Mouse (Mus musculus): ENCODE data around the gene 1700019D03Rik. TPM values are rescaled to one million over a fixed set of nuclear protein-coding genes. Genes with fewer than 3 reads are reported as not detected.
"Not testable (repeated sequence)": the region's sequence is repeated elsewhere in the genome, so short reads cannot be mapped to it uniquely, and the experiment has no call there.

Gene 1700019D03Rik
- total RNA-seq, 2 experiments from 2014 or later: 1.2 to 1.9 TPM

DNA sequence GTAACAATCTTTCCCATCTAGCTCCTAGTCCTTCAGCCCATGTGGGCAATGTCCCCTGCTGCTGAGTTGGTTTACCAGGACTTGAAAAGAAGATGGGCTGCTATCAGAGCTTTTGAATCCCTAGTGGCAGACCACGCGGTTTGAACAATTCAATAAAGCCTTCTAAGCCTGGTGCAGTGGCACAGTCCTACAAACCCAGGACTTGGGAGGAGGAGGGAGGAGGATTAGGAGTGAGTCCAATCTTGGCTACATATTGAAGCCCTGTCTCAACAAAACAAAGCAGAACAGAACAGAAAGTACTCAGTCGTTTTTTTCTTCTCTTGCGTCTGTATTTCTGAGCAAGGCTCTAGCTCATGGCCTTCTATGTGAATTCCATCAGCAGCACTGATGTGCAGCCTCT is 63.2 kb downstream of the 1700019D03Rik start:
- no peak for DNase-seq (ENCODE audit: low spot score)
- intact Hi-C loops (cut with DNase I): loop anchor here (5.0 kb wide), 1 partner anchor 309 kb away; no protein-coding TSS in a partner anchor

DNA sequence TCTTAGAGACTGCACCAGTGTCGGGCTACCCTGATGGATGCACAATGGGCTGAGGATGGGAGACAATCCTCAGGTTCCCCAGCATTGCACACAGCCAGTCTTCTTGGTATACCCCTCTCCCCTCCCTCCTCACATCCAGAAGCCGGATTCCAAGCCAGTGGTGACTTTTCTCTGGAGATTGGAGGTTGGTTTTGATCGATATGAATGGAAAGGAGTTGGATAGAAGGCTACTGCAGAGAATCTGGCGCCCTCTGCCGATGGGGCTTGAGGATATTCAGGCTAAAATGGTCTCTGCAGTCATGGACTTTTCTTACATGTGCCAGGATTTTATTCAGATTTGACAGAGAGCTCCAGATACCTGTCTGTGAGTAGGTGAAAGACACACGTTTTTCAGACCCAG is 64.9 kb downstream of the 1700019D03Rik start:
- intact Hi-C loops (cut with DNase I): loop anchor here (5.0 kb wide), 1 partner anchor 308 kb away; no protein-coding TSS in a partner anchor
- no peak for DNase-seq (ENCODE audit: low spot score)

DNA sequence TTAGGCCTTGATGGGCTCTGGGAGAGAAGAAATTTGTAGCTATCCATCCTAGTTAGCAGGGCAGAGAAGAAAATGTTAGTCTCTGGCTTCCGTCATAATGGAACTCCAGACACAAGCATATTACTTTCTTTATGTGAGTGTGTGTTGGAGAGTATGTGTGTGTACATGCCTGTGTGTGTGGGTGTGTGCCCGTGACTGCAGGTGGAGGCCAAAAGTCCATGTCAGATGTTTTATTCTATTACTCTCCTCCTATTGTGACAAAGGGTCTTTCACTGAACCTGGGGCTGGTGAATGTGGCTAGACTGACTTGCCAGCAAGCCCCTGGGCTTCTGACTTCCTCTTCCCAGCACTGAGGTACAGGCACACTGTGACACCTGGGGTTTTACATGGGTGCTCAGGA is 65.5 kb downstream of the 1700019D03Rik start:
- intact Hi-C loops (cut with DNase I): loop anchor here (5.0 kb wide), 1 partner anchor 78 kb away; no protein-coding TSS in a partner anchor
- DNase-seq (ENCODE audit: low spot score): no peak

DNA sequence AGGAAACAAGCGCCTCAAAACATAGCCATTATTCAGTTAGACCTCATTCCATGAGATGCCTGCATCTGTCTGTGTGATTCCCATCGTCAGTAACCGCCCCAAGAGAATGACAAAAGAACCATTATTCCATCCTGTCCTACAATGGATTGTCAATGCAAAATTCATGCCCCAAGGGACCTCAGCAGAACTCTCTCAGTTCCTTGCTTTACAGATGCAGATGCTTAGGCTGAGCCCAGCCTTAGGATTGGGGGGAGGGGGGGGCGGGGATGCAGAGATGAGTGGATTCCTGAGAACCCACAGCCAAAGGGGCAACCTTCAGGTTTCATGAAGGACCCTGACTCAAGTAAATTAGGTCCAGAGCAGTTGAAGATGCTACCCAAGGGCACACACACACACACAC is 66.4 kb downstream of the 1700019D03Rik start:
- no peak for DNase-seq (ENCODE audit: low spot score)
- intact Hi-C loops (cut with DNase I): loop anchor here (5.0 kb wide), 1 partner anchor 79 kb away; no protein-coding TSS in a partner anchor

DNA sequence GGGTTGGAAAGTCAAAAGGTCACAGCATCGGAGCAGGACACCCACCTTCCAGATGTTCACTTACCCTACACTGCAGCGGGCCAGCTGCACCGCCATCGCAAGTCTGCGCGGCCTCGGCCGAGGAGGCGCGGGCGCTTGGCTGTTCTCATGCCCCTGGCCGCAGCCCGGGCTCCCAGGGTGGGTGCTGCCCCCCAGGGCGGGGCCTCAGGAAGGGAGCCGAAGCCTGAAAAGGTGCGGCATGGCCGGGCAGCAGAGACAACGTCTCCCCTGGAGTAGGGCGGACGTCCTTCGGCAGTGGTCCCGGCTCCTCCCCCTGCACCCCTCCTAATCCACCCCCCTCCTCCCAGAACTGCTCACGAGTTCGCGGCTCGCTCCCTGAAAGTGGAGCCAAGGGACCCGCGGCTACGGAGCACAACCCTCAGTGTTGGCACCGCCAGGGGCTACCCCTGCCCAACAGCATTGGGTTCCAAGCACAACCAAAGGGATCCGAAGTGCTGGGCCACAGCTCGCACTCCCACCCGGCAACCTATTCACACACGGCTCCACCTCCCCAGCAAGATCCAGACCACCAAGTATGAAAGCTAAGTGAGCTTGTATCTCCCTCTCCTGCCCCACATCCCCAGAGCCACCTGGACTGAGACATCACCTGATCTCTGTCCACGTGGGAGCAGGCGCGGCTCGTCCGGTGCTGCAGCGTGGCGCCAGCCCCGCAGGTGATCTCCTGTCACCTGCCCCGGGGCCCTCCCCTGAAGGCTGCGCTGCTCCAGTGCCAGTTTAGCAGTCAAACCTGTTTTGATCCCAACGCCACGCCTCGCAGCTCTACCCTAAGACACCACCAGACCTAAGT is 67.2 kb downstream of the 1700019D03Rik start:
- intact Hi-C loops (cut with DNase I): loop anchor here (5.0 kb wide), 1 partner anchor 80 kb away; no protein-coding TSS in a partner anchor

DNA sequence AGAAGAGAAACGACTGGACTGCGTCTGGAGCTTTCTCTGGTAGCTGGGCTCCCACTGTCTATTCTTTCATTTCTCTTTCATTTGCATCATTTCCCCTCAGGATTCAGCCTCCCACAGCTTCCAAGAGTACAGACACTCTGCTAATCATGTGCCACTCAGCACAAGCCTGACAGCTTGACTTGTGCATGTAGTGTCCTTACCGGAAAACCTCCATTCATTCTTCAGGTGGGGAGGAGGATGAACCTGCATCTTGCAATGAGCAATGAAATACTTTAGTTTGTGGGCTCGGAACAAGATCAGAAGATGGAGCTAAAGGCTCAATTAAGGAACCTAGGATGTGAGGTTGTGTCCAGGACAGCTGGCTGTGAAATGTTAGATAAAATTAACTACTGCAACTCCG is 67.8 kb downstream of the 1700019D03Rik start:
- DNase-seq (ENCODE audit: low spot score): no peak
- intact Hi-C loops (cut with DNase I): loop anchor here (5.0 kb wide), 1 partner anchor 80 kb away; no protein-coding TSS in a partner anchor

More for the DNA sequence above, 67.2 kb downstream of the 1700019D03Rik start:
- DNase-seq (ENCODE audit: low spot score): no peak

- DNase-seq (ENCODE audit: low spot score): no peak
- intact Hi-C loops (cut with DNase I): loop anchor here (5.0 kb wide), 1 partner anchor 81 kb away; no protein-coding TSS in a partner anchor
Measured at GRCm38 (mm10) chr1:52951146-52951868, 68.7 kb downstream of the 1700019D03Rik start.

- DNase-seq (ENCODE audit: low spot score): no peak
- intact Hi-C loops (cut with DNase I): no loop called here
Measured at GRCm38 (mm10) chr1:52947895-52948294, 72.1 kb downstream of the 1700019D03Rik start.

- intact Hi-C loops (cut with DNase I): no loop called here
- no peak for DNase-seq (ENCODE audit: low spot score)
Measured at GRCm38 (mm10) chr1:52939021-52939420, 81.0 kb downstream of the 1700019D03Rik start.

GRCm38 (mm10) chr1:52934494-52934893 is 85.5 kb downstream of the 1700019D03Rik start:
- no peak for DNase-seq (ENCODE audit: low spot score)
- intact Hi-C loops (cut with DNase I): no loop called here

GRCm38 (mm10) chr1:52924482-52924881 is 95.5 kb downstream of the 1700019D03Rik start:
- DNase-seq (ENCODE audit: low spot score); intact Hi-C loops (cut with DNase I): not testable (repeated sequence)

- DNase-seq (ENCODE audit: low spot score); intact Hi-C loops (cut with DNase I): not testable (repeated sequence)
Measured at GRCm38 (mm10) chr1:52918897-52919296, 101.1 kb downstream of the 1700019D03Rik start.

DNA sequence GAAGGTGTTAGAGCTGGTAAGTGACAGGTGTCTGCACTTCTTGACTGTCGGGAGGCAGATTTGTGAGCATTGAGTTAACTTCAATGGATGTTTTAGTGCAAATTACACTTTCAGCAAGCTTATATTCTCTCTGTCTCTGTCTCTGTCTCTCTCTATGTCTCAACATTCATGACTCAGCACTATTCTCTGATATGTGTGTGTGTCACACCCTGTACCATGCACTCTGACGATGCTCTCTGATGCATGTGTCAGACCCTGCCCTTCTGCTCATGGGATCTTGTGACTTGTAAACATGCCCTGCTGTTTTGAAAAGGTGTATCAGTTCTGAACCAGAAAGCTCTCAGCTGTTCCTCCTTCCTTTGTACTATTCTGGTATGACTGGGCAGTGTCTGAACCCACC is 103.3 kb downstream of the 1700019D03Rik start:
- intact Hi-C loops (cut with DNase I): no loop called here

GRCm38 (mm10) chr1:52909783-52910182 is 110.2 kb downstream of the 1700019D03Rik start:
- no peak for DNase-seq (ENCODE audit: low spot score)
- intact Hi-C loops (cut with DNase I): no loop called here

More for the DNA sequence above, 103.3 kb downstream of the 1700019D03Rik start:
- no peak for DNase-seq (ENCODE audit: low spot score)

DNA sequence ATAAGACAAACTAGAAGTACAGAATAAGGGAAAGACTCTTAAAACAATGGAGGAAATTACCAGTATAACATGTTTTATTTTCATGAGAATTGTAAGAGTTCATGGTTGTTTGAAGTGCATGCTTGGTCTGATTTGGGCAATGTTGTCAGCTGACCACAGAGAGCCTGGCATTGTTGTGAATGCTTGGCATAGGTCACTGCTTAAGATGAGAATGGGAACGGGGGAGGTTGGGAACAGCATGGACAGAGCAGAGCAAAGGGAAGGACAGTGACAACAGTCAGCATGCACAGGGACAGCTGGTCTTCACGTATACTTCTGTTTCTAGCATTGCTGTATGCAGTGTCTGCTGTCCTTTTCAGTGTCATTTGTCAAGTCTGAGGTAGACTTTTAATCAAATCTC is 135.8 kb downstream of the 1700019D03Rik start:
- intact Hi-C loops (cut with DNase I): no loop called here
- DNase-seq (ENCODE audit: low spot score): no peak

Other genes starting within 250 kb of the 1700019D03Rik start
- 10 to 100 TPM; 15.6 to 17.9 TPM for gene Inpp1, start 202.5 kb downstream of the 1700019D03Rik start, total RNA-seq (2021)
- 10 to 100 TPM; 78.7 to 87.6 TPM for gene Hibch, start 175.2 kb downstream of the 1700019D03Rik start, total RNA-seq (2021)
- gene Mstn, start 41.5 kb upstream of the 1700019D03Rik start, total RNA-seq (2021): under 1 TPM; 0.21 to 0.36 TPM
- not detected for gene 1700019A02Rik, start 167.5 kb upstream of the 1700019D03Rik start, total RNA-seq (2021)